Mouse (Mus musculus) right cerebral cortex, postnatal 36 days (tissue): Measurements from ENCODE around the gene Sdccag8.

Source experiments
- DNase-seq, 2 experiments: peaks; one replicate each; pipeline ENCODE4 v3.0.0; 2022; ENCODE audit warnings: low spot score in 2 of 2, mixed read lengths in 1 of 2

Gene Sdccag8

DNA sequence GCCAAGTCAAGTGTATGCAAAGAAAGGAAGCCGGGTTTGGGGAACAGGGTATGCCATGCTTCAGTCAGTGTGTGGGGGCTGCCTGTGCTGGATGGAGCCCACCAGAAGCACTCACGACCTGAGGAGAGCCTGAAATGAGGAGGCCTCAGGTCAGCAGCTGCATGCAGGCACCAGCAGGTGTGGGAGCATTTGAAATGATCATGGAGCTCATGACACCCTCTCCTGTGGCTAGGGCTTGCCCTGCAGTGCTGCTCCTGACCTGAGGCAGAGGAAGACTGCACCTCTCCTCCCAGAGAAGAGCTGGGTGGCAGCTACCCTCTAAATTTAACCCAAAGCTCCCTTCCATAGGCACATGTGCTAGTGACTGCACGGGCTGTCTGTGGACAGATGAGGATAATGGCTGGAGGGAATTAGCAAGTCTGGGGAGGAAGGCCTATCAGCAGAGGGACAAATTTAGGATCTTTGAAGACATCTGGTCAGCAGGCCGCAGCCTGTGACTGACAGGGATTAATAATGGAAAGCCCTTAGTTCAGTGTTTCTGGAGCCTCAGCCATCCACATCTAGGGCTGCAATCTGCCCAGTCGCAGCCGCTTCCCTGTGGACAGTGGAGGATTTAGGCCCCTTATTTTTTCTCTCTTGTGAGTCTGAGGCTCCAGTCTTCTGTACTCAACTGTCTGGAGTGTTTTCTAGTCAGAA lies 196.3 kb downstream of the Sdccag8 start:
- no peak for DNase-seq

GRCm38 (mm10) chr1:177011688-177012087 lies 197.2 kb downstream of the Sdccag8 start:
- DNase-seq: no peak

DNA sequence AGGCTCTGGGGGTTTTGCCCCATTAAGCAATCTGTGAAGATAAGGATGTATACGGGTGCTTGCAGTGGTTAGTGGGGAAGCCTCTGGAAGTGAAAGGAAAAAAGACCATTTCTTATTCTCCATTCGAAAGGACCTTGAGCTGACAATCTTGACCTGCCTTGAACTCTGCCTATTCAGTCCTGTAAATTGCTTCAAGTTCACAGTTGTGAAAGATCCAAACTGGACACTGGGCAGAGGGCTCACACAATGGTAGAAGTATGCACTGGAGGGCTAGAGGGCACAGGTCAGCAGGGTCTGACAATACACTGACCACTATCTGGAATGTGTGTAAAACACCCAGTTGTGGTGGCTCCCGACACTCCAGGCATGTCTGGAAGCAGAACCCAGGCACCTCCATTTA lies 198.3 kb downstream of the Sdccag8 start:
- DNase-seq: no peak

DNA sequence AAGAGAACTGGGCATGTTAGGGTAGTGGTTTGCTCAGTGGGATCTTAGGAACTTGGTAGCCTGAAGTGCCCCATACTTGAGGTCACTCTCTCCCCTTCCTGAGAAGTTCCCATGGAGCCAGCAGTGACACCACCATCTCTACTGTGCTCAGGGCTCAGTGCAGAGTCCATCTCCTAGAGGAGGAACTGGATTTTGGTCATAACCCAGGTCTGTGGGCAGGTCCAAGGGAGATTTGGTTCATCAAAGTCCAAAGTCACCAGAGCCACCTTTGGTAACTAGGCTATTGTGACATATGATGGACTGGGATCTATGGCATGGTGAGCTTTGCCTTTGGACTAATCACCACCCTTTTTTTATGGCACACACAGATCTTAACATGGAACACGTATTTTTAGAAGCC lies 198.9 kb downstream of the Sdccag8 start:
- no peak for DNase-seq

- DNase-seq: no peak
These were observed 199.3 kb downstream of the Sdccag8 start for GRCm38 (mm10) chr1:177013776-177014175.

GRCm38 (mm10) chr1:177014346-177014745 lies 199.9 kb downstream of the Sdccag8 start:
- no peak for DNase-seq

DNA sequence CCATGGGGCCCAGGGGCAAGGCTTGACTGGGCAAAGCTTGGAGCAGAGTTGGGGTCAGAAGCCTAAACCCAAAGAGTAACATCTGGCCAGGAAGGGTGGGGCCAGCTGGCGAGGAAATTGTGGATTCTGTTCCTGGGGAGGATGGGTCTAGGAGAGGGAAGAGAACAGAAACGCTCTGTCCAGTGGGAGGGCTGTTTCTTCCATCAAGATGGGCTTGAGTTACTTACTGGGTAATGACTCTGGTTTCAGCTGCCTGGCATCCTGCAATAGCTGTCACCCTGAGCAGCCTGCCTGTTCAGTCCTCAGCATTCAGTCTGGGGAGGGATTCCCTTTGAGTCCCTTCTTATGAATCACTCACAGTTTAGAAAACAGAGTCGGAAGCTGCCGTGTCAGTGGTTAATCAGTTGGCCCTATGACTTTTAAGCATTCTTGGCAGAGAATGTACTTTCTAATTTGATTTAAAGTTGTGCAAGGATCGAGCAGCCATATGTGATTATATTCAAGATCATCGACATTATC lies 200.5 kb downstream of the Sdccag8 start:
- no peak for DNase-seq

GRCm38 (mm10) chr1:177015917-177016316 lies 201.5 kb downstream of the Sdccag8 start:
- DNase-seq: no peak

DNA sequence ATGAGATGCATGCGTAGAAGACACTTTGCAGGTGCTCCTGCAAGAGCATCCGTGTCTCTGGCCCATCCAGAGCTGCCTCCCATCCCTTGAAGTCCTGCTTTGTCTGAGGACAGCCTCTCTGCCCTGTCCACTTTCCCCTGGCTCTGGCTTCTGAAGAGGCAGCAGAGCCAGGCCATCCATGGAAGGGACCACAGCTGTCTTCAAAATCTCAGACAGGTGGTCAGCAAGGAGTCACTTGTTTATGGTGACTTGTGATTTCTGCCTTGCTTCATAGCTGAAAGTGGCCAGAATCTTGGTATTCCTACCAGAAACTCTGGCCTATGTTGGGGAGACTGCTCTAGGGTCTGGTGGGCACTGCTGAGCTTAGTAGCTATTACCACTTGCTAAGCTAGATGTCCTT lies 202.3 kb downstream of the Sdccag8 start:
- no peak for DNase-seq

DNA sequence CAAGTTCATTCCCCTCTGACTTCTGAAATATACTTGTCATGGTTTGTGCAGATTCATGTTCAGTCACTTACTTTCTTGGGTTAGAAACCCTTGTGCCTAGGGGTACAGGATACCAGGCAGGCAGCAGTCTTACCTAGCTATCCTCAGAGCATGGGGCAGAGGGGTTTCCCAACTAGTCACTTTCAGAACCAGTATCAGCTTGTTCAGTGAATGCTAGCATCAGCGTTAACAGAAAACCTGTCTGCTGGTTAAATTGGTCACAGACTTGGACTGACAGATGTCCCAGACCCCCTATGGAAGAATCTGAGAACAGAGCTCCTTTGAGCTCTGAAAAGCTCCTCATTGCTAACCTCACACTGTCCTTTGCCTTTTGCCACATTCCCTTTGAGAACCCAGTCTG lies 204.3 kb downstream of the Sdccag8 start:
- no peak for DNase-seq

DNA sequence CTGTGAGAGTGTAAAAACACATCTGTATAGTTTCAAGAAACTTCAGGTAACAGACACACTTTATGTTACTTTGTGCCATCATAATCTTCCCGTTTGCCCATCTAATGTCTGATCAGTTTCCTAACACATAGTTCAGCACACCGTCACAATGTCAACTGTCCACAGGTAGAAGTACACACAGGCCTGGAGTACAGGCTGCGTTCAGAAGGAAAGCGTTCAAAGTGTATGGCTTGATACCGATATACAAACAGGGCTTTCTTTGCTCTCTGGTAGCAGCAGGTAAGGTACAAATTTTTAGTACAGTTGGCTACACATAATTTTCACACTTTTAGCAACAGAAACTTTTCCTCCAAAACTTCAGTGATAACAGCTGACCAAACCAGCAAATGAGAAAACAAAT lies 205.2 kb downstream of the Sdccag8 start:
- no peak for DNase-seq

DNA sequence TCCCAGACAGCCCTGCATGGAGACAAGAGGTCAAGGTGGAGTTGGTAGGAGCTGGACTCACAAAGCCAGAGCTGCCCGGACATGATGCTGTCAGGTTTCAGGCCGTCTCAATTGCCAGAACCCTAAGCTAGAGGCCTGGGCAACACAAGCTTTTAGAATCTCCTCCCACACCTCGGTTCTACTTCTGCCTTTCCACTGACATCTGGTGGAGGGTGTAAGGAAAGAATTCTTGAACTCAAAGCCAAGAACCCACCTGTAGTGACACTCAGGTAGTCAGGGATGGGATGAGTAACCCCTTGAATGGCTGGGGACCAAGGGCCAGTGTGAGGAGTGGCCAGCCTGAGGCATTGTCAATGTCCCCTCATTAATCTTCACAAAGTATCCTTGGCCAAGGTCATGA lies 208.3 kb downstream of the Sdccag8 start:
- no peak for DNase-seq

DNA sequence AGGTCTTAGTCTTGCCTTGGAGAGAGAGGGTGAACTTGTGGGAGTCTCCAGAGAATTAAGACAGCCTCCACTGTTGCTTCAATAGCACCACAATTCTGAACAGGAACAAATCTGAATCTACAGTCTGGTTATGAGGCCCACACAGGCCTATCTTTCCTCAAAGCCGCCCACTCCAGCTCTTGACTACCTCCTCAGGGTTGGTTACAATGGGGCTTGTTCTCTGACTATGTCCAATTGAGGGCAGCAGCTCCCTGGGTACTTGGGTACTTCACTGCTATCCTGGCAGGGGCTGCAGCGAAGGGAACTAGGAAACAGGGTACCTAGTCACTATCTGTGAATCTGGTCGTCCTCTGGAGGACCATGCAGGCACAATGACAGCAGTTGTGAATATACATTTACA lies 213.2 kb downstream of the Sdccag8 start:
- no peak for DNase-seq

DNA sequence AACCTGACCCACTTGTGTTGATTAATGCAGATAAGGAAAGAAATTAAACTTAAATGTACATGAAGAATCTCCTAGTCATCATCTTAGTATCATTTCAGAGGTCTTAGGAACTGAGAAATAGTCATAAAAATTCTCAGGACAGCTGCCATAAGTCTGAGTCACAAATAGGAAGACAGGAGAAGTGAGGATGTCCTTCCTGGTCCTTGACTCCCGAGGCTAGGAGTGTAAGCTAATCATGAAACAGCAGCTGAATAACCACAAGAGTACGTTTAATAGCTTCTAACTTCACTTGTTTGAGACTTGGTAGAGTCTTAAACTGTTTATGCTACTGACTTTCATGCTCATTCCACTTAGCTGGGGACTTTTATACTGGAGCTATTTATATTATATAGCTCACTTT lies 214.6 kb downstream of the Sdccag8 start:
- DNase-seq: no peak

DNA sequence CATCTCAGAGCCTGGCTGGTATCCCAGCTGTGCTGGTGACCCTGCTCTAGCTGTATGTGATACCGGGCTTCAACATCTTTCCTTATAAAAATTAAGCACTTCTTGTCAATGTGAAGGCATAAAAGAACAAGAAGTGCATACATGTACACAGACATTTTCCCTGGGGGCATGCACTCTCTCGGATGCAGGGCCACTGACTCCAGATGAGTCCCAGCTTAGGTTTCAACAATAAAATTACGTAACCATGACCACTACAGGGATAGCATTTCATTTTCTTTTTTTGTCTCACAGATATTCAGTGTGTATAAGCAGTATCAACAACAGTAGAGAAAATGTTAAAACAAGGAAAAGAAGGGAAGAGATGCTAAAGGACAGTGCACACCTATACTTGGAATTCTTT lies 216.2 kb downstream of the Sdccag8 start:
- DNase-seq: no peak

DNA sequence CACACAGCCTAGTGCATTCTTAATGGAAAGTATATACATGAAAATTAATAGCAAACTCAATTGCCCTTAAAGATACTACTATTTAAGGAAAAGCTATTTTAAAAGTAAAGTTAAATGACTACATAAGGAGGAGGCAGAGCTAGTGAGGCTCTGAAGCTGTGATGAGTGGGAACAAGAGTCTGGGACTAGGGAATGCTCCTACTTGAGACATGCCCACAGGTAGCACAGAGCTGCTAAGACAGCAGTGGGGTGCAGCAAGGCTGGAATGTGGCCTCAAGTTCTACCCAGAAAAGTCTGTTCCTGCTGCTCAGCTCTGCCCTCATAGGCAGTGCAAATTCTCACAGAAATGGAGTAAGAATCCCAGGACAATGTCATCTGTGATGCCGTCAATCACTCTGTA lies 216.7 kb downstream of the Sdccag8 start:
- DNase-seq: no peak

GRCm38 (mm10) chr1:177032233-177032632 lies 217.8 kb downstream of the Sdccag8 start:
- DNase-seq: no peak

DNA sequence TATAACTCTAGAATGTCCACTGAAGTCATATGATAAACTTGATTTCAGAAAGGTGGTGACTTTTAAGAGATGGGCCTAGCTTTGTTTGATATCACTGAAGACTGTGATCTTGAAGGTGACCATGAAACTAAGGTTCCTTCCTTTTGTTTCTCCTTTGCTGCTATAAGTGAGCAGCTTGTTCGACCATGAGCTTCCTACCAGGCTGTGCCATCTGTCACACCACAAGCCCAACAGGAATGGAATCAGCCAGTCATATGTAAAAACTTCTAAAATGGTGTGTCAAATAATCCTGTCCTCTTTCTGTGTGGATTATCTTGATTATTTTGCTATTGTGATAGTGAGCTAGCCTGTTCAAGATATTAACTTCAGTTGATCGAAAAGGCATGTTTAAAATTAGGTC lies 221.0 kb downstream of the Sdccag8 start:
- DNase-seq: no peak

DNA sequence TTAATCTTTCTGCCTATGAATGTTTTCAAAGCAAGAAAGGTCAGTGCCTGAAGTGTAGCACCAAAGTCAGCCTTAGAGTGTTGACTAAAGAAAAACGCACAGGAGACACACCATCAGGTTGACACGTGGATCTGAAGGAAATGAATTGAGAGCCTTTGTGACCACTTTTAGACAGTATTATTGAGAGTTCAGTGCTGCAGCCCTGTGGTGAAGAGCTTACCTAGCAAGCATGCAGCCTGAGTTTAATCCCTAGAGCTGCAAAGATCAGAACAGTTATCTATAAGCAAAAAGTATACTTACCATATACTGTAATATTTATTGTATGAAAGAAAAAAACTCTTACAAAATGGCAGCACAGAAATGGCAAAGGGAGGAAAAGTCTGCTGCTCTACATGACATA lies 223.9 kb downstream of the Sdccag8 start:
- no peak for DNase-seq

DNA sequence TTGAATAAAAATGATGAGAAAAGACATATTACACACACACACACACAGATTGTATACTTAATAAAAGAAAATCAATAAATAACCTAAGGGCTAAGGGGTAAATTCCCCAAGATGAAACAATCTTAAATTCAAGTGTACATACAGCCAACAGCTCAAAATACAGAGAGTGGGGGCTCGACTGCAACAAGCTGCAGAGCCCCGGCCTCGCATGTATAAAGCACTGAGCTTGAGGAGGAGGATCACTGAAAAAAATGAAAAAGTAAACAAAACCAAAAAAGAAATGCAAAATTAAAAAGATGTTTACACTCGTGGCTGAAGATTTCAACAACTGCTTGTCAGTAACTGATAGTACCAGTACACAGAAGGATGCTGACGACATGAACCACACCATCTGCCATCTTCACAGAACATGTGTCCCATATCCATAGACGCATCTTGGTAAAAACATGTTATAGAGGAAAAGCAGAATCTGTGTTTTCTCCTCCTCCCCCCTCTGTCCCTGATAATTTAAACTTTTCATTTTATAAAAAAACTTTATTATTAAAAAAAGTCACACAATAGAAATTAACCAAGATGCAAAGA lies 224.7 kb downstream of the Sdccag8 start:
- DNase-seq: no peak

DNA sequence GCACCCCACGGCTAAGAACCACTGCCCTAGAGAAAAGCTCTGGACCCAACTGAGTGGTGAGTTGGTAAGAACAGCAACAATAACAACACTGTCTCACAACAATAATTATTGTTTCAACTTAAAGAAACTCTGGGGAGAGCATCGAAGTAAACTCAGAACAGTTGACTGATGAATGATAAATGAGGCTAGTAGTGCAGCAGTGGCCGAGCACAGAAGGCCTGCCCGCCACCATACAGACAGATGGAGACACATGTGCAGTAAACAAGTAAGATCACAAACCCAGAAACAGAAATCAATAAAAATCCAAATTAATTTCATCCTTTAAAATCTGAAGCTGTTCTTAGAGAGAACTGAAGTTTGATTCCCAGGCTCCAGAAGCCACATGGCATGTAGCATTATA lies 225.6 kb downstream of the Sdccag8 start:
- DNase-seq: no peak

GRCm38 (mm10) chr1:177045885-177046284 lies 231.4 kb downstream of the Sdccag8 start:
- no peak for DNase-seq

GRCm38 (mm10) chr1:177046963-177047362 lies 232.5 kb downstream of the Sdccag8 start:
- no peak for DNase-seq

- no peak for DNase-seq
These were observed 234.3 kb downstream of the Sdccag8 start for GRCm38 (mm10) chr1:177048773-177049172.
